Mouse (Mus musculus) CD4-positive helper T cell, adult 2 months (primary cell): ENCODE results near the gene Amh.
A peak's percentile ranks its signal among the peaks of the same experiment; 100 is the strongest.

Source experiments
- DNase-seq: peaks from one replicate; pipeline ENCODE4 v3.0.0-alpha.2; 2012; ENCODE audit warnings: low read depth, missing footprints, low spot score

Amh gene

GRCm38 (mm10) chr10:80785963-80786362 is 19.1 kb upstream of the Amh start:
- no peak for DNase-seq

- no peak for DNase-seq
Measured at GRCm38 (mm10) chr10:80787517-80787916, 17.5 kb upstream of the Amh start.

- no peak for DNase-seq
Measured at GRCm38 (mm10) chr10:80790761-80791404, 14.2 kb upstream of the Amh start.

GRCm38 (mm10) chr10:80791476-80792174 is 13.4 kb upstream of the Amh start:
- no peak for DNase-seq

GRCm38 (mm10) chr10:80792175-80793032 is 12.6 kb upstream of the Amh start:
- DNase-seq = peak; percentile 30

- DNase-seq = no peak
Measured at GRCm38 (mm10) chr10:80793033-80793784, 11.8 kb upstream of the Amh start.

GRCm38 (mm10) chr10:80793803-80794202 is 11.2 kb upstream of the Amh start:
- DNase-seq = no peak

- no peak for DNase-seq
Measured at GRCm38 (mm10) chr10:80794750-80795149, 10.3 kb upstream of the Amh start.

- no peak for DNase-seq
Measured at GRCm38 (mm10) chr10:80796307-80796848, 8.7 kb upstream of the Amh start.

GRCm38 (mm10) chr10:80797186-80798149 is 7.6 kb upstream of the Amh start:
- peak; percentile 37 for DNase-seq

- DNase-seq = peak; percentile 99
Measured at GRCm38 (mm10) chr10:80798150-80799006, 6.7 kb upstream of the Amh start, which contains the start of the genes Sf3a2 and Plekhj1. Gene Sf3a2, plus strand, starts transcription at chr10:80798198. Gene Plekhj1, minus strand, starts transcription at chr10:80798626.

- peak; percentile 52 for DNase-seq
Measured at GRCm38 (mm10) chr10:80799070-80799566, 5.9 kb upstream of the Amh start.

GRCm38 (mm10) chr10:80802204-80802912 is 2.7 kb upstream of the Amh start:
- DNase-seq = no peak

- no peak for DNase-seq
Measured at GRCm38 (mm10) chr10:80802996-80803395, 2.0 kb upstream of the Amh start.

- no peak for DNase-seq
Measured at GRCm38 (mm10) chr10:80804340-80804739, 703 bp upstream of the Amh start.

GRCm38 (mm10) chr10:80805322-80805721 is 279 bp downstream of the Amh start:
- DNase-seq = no peak

- DNase-seq = peak; percentile 67
Measured at GRCm38 (mm10) chr10:80805925-80806324, 882 bp downstream of the Amh start.
